Mouse (Mus musculus): ENCODE data around the gene Esam. TPM values are rescaled to one million over a fixed set of nuclear protein-coding genes. Genes with fewer than 3 reads are reported as not detected.

Esam gene
- polyA plus RNA-seq, 1 experiment from 2014 or later: 35.7 TPM

DNA sequence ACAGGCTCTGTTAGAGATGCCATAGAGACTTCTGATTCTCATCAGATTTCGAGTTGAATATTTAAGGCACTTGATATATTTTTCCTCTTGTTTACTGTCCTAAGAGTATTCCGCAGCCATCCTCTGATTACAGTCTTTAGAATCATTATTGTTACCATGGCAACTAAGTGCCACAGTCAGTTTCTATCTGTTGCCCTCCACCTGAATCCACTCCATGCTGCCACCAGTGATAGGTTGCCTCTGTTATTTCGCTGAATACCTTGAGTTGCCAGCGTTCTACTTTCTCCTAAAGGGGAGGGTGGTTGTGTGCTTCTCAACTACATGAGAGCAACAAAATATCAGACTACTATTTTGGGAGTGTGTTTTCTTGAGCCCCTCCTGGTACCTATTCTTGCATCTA is 58.8 kb downstream of the Esam start:
- no peak overlapping the region for H3K27ac ChIP-seq (ENCODE audit: low read depth, low read length)
- DNase-seq (ENCODE audit: low spot score) (no peak), ATAC-seq (ENCODE audit: insufficient read depth, low FRiP score, low TSS enrichment) (no peak)
- no peak overlapping the region for H3K9ac ChIP-seq (ENCODE audit: low read length)
- no peaks in the 10 kb centered on the region for H3K27me3 ChIP-seq (ENCODE audit: control insufficient read depth, insufficient read depth, low read length)
- WGBS: 81% methylated on average over 4 of the region's 4 CpGs
- H3K4me2 ChIP-seq (ENCODE audit: low read depth): no peak overlapping the region
- no peaks in the 10 kb centered on the region for H3K36me3 ChIP-seq (ENCODE audit: control insufficient read depth, insufficient read depth, low read length)
- H3K4me3 ChIP-seq (ENCODE audit: low read depth, low read length): no peak overlapping the region
- no peaks in the 10 kb centered on the region for H3K4me1 ChIP-seq (ENCODE audit: control insufficient read depth, insufficient read depth, low read length)
- no peaks in the 10 kb centered on the region for H3K9me3 ChIP-seq (ENCODE audit: control insufficient read depth, low read length)

Other genes with a start within 250 kb of the Esam start
- gene Ccdc15, start 179.6 kb upstream of the Esam start, polyA plus RNA-seq (2014; fragmentation: Nextera tagmentation; extraction: Ambion mirVana): 6.7 and 7.7 TPM in 2 replicates
- gene Hepacam, start 160.7 kb upstream of the Esam start, polyA plus RNA-seq (2014; fragmentation: Nextera tagmentation; extraction: Ambion mirVana): not detected in 2 replicates
- gene Robo4, start 126.2 kb upstream of the Esam start, polyA plus RNA-seq (2014; fragmentation: Nextera tagmentation; extraction: Ambion mirVana): 6.7 and 11.6 TPM in 2 replicates
- gene Robo3, start 94.8 kb upstream of the Esam start, polyA plus RNA-seq (2014; fragmentation: Nextera tagmentation; extraction: Ambion mirVana): 85.4 and 89.9 TPM in 2 replicates
- 35.4 and 39.9 TPM in 2 replicates for gene Msantd2, start 38.8 kb upstream of the Esam start, polyA plus RNA-seq (2014; fragmentation: Nextera tagmentation; extraction: Ambion mirVana)
- gene Vsig2, start 11.2 kb downstream of the Esam start, polyA plus RNA-seq (2014; fragmentation: Nextera tagmentation; extraction: Ambion mirVana): 0.38 TPM in 1 of 2 replicates, not detected in the other
- gene Nrgn, start 24.8 kb downstream of the Esam start, polyA plus RNA-seq (2014; fragmentation: Nextera tagmentation; extraction: Ambion mirVana): 2.3 and 2.5 TPM in 2 replicates
- gene Siae, start 27.6 kb downstream of the Esam start, polyA plus RNA-seq (2014; fragmentation: Nextera tagmentation; extraction: Ambion mirVana): 9.0 and 9.6 TPM in 2 replicates
- gene Spa17, start 85.6 kb downstream of the Esam start, polyA plus RNA-seq (2014; fragmentation: Nextera tagmentation; extraction: Ambion mirVana): 13.3 and 16.0 TPM in 2 replicates
- gene Tbrg1, start 129.2 kb downstream of the Esam start, polyA plus RNA-seq (2014; fragmentation: Nextera tagmentation; extraction: Ambion mirVana): 135 and 142 TPM in 2 replicates
- gene Panx3, start 141.2 kb downstream of the Esam start, polyA plus RNA-seq (2014; fragmentation: Nextera tagmentation; extraction: Ambion mirVana): not detected in 2 replicates
- gene Olfr160, start 188.2 kb downstream of the Esam start, polyA plus RNA-seq (2014; fragmentation: Nextera tagmentation; extraction: Ambion mirVana): not detected in 2 replicates
- not detected in 2 replicates for gene Olfr874, start 217.0 kb downstream of the Esam start, polyA plus RNA-seq (2014; fragmentation: Nextera tagmentation; extraction: Ambion mirVana)
- gene Olfr875, start 243.8 kb downstream of the Esam start, polyA plus RNA-seq (2014; fragmentation: Nextera tagmentation; extraction: Ambion mirVana): not detected in 2 replicates